Mouse (Mus musculus): Measurements from ENCODE around the gene Fam19a1. TPM values are rescaled to one million over a fixed set of nuclear protein-coding genes. Genes with fewer than 3 reads are reported as not detected.

Gene Fam19a1
- polyA plus RNA-seq, 1 experiment from 2014 or later, result 1.1 TPM

Other genes starting within 250 kb of the Fam19a1 start
- gene 1700123L14Rik, start 53.1 kb downstream of the Fam19a1 start, polyA plus RNA-seq (2014; fragmentation: Nextera tagmentation; extraction: Ambion mirVana), result not detected in 2 replicates